Mouse (Mus musculus) retina, postnatal 7 days (tissue): ENCODE results near the gene Chrdl1.

Source experiments
- DNase-seq: peaks from one replicate; pipeline ENCODE4 v3.0.0-alpha.2; 2012; ENCODE audit warnings: low read depth, low spot score

The Chrdl1 gene

DNA sequence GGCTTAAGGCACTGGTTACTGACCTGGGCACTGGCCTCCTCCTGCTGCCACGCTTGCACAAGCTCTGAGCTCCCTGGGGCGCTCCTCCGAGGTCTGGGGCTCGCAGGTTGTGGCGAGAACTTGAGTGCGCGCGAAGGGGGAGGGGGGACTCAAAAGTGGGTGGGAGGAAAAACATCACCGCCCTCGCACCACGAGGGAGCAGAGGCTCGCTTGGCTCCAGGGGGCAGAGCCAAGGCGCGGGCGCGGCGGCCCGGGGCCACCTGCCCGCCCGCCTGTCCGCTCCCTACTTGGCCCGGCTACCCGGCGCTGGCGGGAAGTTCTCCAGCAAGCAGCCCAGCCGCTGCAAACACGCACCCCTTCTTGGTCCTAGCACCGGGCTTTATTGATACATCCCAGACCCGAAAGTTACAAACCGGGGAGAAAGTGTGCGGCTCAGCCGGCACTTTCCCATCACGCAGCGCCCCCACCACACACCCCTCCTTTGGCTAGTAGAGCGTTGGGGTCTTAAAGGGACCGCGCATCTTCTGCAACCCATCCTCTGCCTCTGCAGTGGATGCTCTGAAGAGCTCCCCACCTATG lies at the start of gene Chrdl1:
Chrdl1 (minus strand) TSS at position 472 of the 579 bp plus-strand sequence.
- peak; percentile 2 for DNase-seq

DNA sequence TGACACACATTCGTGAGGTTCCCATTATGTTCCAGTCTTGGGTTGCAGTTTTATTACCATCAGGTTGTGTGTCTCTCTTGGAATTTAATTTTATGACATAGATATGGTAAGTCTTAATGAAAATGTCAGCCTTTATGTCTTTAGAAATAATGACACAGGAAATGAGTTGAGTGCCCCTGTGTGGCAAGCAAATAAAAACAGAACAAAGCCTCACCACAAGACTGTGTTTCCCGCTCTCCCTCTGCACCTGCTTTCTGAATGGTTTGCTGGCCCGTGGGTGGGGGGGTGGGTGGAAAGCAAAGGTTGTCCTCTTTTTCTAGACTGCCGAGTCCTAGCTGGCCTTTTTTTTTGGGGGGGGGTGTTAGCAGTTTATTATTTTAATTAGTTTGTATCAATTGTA lies 48.6 kb upstream of the Chrdl1 start:
- DNase-seq: no peak

GRCm38 (mm10) chrX:143404601-143405000 lies 10.5 kb upstream of the Chrdl1 start:
- DNase-seq: no peak

DNA sequence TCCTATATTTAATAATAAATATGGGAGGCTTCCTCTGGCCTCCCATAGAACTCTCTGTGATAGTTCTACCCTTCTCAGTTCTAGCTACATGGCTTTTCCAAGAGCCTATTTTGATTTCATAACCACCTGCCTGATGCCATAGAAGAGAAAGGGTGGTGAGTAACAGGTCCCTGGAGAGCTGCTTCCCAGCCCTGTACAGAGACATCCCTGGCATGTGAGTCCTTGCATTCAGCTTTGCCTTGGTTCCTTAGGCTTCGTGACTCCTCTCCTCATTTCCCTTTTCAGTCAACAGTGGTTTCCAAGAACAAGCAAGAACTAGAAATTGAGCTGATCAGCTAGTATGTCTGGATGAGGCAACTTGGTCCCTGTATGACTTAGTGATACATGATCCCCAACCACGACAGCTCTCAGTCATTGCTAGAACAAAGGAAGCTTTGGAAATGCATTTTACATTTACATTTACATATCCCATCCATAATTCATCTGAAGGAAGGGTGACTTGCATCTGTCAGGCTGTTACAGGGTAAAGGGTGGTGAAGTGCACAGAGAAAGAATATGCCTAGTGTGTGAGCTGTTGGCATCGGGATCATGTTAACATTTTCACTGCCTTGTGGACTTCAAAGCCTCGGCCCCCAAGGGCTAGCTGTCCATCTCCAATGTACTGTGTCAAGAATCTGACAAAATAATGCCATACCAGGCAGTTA lies 27.7 kb downstream of the Chrdl1 start:
- no peak for DNase-seq

GRCm38 (mm10) chrX:143347227-143347626 lies 46.8 kb downstream of the Chrdl1 start:
- no peak for DNase-seq

DNA sequence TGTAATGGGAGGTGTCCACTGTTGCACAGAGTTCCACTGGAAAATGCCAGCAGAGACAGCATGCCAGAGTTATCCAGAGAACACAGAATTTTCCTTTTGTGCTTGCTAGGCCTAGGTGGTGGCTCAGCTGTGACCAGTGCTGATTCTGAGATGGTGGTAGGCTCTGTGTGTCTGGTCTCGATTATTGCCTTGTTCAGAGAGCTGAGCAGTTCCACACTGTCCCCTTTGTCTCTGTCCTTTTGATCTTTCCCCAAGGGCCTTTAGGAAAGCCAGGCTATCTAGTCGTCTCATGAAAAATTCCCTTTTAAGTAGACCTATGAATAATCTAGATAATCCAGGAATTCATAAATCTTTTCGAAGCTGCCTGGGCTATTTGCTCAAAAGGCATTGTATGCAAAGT lies 47.3 kb downstream of the Chrdl1 start:
- DNase-seq: no peak

- DNase-seq: no peak
Observed at GRCm38 (mm10) chrX:143344509-143345495, 49.3 kb downstream of the Chrdl1 start.

DNA sequence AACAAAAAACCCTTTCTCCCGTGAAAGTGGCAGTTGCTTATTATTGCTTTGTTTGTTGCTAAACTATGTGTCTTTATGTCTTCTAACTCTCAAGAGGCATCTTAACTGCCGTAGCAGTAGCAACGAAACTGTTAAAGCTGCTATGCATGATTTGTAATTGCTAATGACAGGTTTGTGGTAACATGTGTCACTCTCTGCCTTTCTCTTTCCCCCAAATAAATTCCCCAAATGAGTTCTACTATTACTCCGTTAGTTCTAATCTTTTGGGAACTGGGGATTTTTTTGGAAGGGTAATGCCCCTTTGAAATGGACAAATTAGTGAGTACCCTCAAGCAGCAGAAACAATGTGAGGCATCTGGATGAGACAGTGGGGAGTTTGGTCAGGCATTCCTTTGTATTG lies 55.9 kb downstream of the Chrdl1 start:
- no peak for DNase-seq

DNA sequence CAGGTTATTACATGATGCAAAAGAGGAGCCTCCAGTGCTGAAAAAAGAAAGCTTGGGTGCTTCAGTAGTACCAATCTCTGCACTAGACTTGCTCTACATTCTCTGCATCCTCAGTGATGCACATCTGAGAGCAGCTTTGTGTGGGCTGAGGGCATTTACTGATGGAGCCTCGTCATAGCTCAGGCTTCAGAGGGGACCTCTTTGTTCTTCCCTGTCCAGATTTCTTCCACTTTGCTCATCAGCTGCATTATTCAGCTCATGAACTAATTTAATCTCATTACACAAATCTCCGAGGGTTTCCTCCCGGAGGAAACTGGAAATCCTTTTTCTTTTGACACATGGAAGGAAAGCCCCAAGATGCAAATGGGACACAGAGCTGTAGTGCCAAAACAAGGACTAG lies 56.5 kb downstream of the Chrdl1 start:
- no peak for DNase-seq

DNA sequence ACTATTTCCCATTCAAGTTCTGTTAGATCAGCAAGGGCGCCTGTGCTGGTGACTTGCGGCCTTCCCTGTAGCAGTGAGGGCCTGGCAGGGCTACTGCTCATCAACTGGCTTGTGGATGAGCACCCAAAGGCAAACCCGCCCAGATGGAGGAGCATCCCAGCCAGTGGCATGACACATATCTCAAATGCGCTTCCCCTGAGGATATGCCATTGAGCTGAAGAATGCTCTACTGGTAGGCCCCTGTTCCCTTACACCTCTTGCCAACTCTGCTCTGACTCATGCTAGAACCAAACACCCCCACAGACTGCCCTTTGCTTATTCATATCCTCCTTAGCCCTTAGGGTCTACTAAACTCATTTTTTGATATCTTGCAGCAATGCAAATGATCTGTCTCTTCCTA lies 57.4 kb downstream of the Chrdl1 start:
- no peak for DNase-seq

DNA sequence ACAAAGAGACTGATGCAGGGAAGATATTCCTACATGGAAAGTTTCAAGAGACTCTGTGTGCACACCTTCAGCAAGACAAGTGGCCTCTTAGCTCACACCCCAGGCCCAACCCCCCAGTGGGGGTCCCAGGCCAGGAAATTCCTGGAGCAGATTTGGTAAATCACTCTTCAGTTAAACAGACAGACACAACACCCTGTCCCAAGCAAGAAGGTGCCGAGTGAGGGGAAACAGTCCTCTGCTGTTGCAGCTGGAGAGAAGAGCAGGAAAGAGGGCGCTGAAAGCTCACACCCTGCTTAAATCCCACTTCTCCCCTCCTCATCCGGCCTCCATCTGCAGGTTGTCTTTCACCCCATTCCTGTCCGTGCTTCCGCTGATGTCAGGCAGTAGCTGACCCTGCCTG lies 58.2 kb downstream of the Chrdl1 start:
- DNase-seq: no peak

GRCm38 (mm10) chrX:143313166-143313565 lies 80.9 kb downstream of the Chrdl1 start:
- DNase-seq: no peak

- no peak for DNase-seq
Observed at GRCm38 (mm10) chrX:143294726-143295125, 99.3 kb downstream of the Chrdl1 start.

GRCm38 (mm10) chrX:143275202-143275601 lies 118.9 kb downstream of the Chrdl1 start:
- DNase-seq: no peak

- no peak for DNase-seq
Observed at GRCm38 (mm10) chrX:143250709-143251108, 143.4 kb downstream of the Chrdl1 start.
